Mouse (Mus musculus) lung, postnatal 10 days (tissue): ENCODE results near the gene Zfp668.

ENCODE experiments used
- DNase-seq: peaks from one replicate; pipeline ENCODE4 v3.0.0; 2021

The Zfp668 gene

GRCm38 (mm10) chr7:127894480-127894879 is 17.9 kb upstream of the Zfp668 start:
- DNase-seq = peak; percentile 30

- peak; percentile 42 for DNase-seq
Measured at GRCm38 (mm10) chr7:127890798-127891197, 14.2 kb upstream of the Zfp668 start, which contains the start of gene Prss53. Gene Prss53, minus strand, starts transcription at chr7:127890970.

- no peak for DNase-seq
Measured at GRCm38 (mm10) chr7:127888821-127889220, 12.2 kb upstream of the Zfp668 start.

GRCm38 (mm10) chr7:127887781-127888180 is 11.2 kb upstream of the Zfp668 start:
- DNase-seq = no peak

- DNase-seq = no peak
Measured at GRCm38 (mm10) chr7:127887191-127887590, 10.6 kb upstream of the Zfp668 start.

GRCm38 (mm10) chr7:127886551-127886950 is 9.9 kb upstream of the Zfp668 start:
- DNase-seq = no peak

- peak; percentile 86 for DNase-seq
Measured at GRCm38 (mm10) chr7:127885951-127886350, 9.3 kb upstream of the Zfp668 start.

- DNase-seq = no peak
Measured at GRCm38 (mm10) chr7:127880431-127880830, 3.8 kb upstream of the Zfp668 start.

GRCm38 (mm10) chr7:127879301-127879700 is 2.7 kb upstream of the Zfp668 start:
- DNase-seq = no peak

GRCm38 (mm10) chr7:127876041-127876466 is 574 bp downstream of the Zfp668 start, which contains the start of gene Zfp646:
Gene Zfp646, plus strand, starts transcription at chr7:127876221.
- peak; percentile 79 for DNase-seq

- DNase-seq = peak; percentile 96
Measured at GRCm38 (mm10) chr7:127875627-127876001, 1.0 kb downstream of the Zfp668 start.

- DNase-seq = no peak
Measured at GRCm38 (mm10) chr7:127874812-127875626, 1.6 kb downstream of the Zfp668 start.

GRCm38 (mm10) chr7:127870136-127870821 is 6.3 kb downstream of the Zfp668 start:
- DNase-seq = no peak

GRCm38 (mm10) chr7:127869149-127869810 is 7.3 kb downstream of the Zfp668 start:
- DNase-seq = peak; percentile 51

- no peak for DNase-seq
Measured at GRCm38 (mm10) chr7:127867641-127868040, 9.0 kb downstream of the Zfp668 start.

GRCm38 (mm10) chr7:127866434-127866833 is 10.2 kb downstream of the Zfp668 start:
- DNase-seq = no peak

- DNase-seq = no peak
Measured at GRCm38 (mm10) chr7:127858258-127858657, 18.4 kb downstream of the Zfp668 start.

- DNase-seq = no peak
Measured at GRCm38 (mm10) chr7:127850906-127851305, 25.7 kb downstream of the Zfp668 start.

GRCm38 (mm10) chr7:127849973-127850875 is 26.4 kb downstream of the Zfp668 start:
- DNase-seq = no peak

- DNase-seq = peak; percentile 91
Measured at GRCm38 (mm10) chr7:127842001-127842718, 34.5 kb downstream of the Zfp668 start.

GRCm38 (mm10) chr7:127841340-127842000 is 35.2 kb downstream of the Zfp668 start:
- DNase-seq = peak; percentile 97
